Mouse (Mus musculus) layer of hippocampus, adult 11-12 months (tissue): ENCODE measurements around the gene Ssh2.

ENCODE experiments used
- DNase-seq: peaks from one replicate; pipeline ENCODE4 v3.0.0; 2022; ENCODE audit warnings: low spot score

The Ssh2 gene

GRCm38 (mm10) chr11:77492911-77493332 lies 276.8 kb downstream of the Ssh2 start:
- DNase-seq, result peak; percentile 93

GRCm38 (mm10) chr11:77493512-77494343 lies 277.6 kb downstream of the Ssh2 start, which contains the start of gene Git1:
Gene Git1, plus strand, starts transcription at chr11:77493562.
- no peak for DNase-seq

GRCm38 (mm10) chr11:77494344-77494676 lies 278.2 kb downstream of the Ssh2 start:
- DNase-seq, result no peak

- no peak for DNase-seq
These were observed 278.7 kb downstream of the Ssh2 start for GRCm38 (mm10) chr11:77494782-77495181.

- no peak for DNase-seq
These were observed 279.4 kb downstream of the Ssh2 start for GRCm38 (mm10) chr11:77495507-77495906.

GRCm38 (mm10) chr11:77497341-77497756 lies 281.3 kb downstream of the Ssh2 start:
- no peak for DNase-seq

GRCm38 (mm10) chr11:77497851-77498250 lies 281.8 kb downstream of the Ssh2 start:
- no peak for DNase-seq

GRCm38 (mm10) chr11:77498261-77499139 lies 282.4 kb downstream of the Ssh2 start:
- DNase-seq, result no peak

GRCm38 (mm10) chr11:77499354-77499753 lies 283.3 kb downstream of the Ssh2 start:
- no peak for DNase-seq

GRCm38 (mm10) chr11:77500361-77501325 lies 284.6 kb downstream of the Ssh2 start:
- no peak for DNase-seq

- DNase-seq, result peak; percentile 89
These were observed 285.3 kb downstream of the Ssh2 start for GRCm38 (mm10) chr11:77501392-77501791.

- DNase-seq, result no peak
These were observed 285.9 kb downstream of the Ssh2 start for GRCm38 (mm10) chr11:77501971-77502370.

GRCm38 (mm10) chr11:77502481-77502880 lies 286.4 kb downstream of the Ssh2 start:
- DNase-seq, result no peak

- no peak for DNase-seq
These were observed 287.4 kb downstream of the Ssh2 start for GRCm38 (mm10) chr11:77503511-77503910.

- DNase-seq, result no peak
These were observed 288.3 kb downstream of the Ssh2 start for GRCm38 (mm10) chr11:77504377-77504776.

GRCm38 (mm10) chr11:77505291-77505980 lies 289.3 kb downstream of the Ssh2 start:
- DNase-seq, result no peak

GRCm38 (mm10) chr11:77506273-77506672 lies 290.2 kb downstream of the Ssh2 start:
- DNase-seq, result no peak

GRCm38 (mm10) chr11:77506941-77507340 lies 290.9 kb downstream of the Ssh2 start:
- no peak for DNase-seq

GRCm38 (mm10) chr11:77507426-77507825 lies 291.3 kb downstream of the Ssh2 start:
- no peak for DNase-seq

GRCm38 (mm10) chr11:77508068-77509021 lies 292.3 kb downstream of the Ssh2 start:
- DNase-seq, result peak; percentile 85
